Mouse (Mus musculus): ENCODE data around the gene Lrp8.

Gene Lrp8

GRCm38 (mm10) chr4:107921152-107921695, 119.2 kb downstream of the Lrp8 start:
- no peak for DNase-seq (ENCODE audit: low spot score in 2 of 2)

- no peak for DNase-seq (ENCODE audit: low spot score in 2 of 2)
Measured at GRCm38 (mm10) chr4:107921952-107922351, 119.9 kb downstream of the Lrp8 start.

- peak; percentile 78 to 83 for DNase-seq (ENCODE audit: low spot score in 2 of 2)
Measured at GRCm38 (mm10) chr4:107923145-107923802, 121.2 kb downstream of the Lrp8 start, which contains the start of gene Cpt2. Gene Cpt2, minus strand, starts transcription at chr4:107923610.

- no peak for DNase-seq (ENCODE audit: low spot score in 2 of 2)
Measured at GRCm38 (mm10) chr4:107923803-107924194, 121.7 kb downstream of the Lrp8 start.

All from frontal cortex, postnatal 10 days (tissue).